Mouse (Mus musculus): ENCODE data around the gene Mybpc2. TPM values are rescaled to one million over a fixed set of nuclear protein-coding genes. Genes with fewer than 3 reads are reported as not detected.
A peak's percentile ranks its signal among the peaks of the same experiment; 100 is the strongest.

Gene Mybpc2
- polyA plus RNA-seq, 1 experiment from 2014 or later: 0.10 TPM

- no peak for DNase-seq (ENCODE audit: low spot score)
- peaks cover 26% of the 10 kb centered on the region for H3K4me1 ChIP-seq (replicated peaks)
- H3K27ac ChIP-seq: no peak overlapping the region
- no peak overlapping the region for H3K4me3 ChIP-seq
- H3K9me3 ChIP-seq: no peaks in the 10 kb centered on the region
- WGBS: 80% methylated on average over 3 of the region's 3 CpGs
- peaks cover 48% of the 10 kb centered on the region for H3K27me3 ChIP-seq (ENCODE audit: insufficient read depth, poor library complexity, severe bottlenecking)
- H3K36me3 ChIP-seq: peaks cover 35% of the 10 kb centered on the region
These were observed 6.1 kb upstream of the Mybpc2 start for GRCm38 (mm10) chr7:44530507-44530906.

GRCm38 (mm10) chr7:44529518-44529917 is 5.1 kb upstream of the Mybpc2 start:
- H3K9me3 ChIP-seq: no peaks in the 10 kb centered on the region
- no peak overlapping the region for H3K4me3 ChIP-seq
- H3K36me3 ChIP-seq: peaks cover 25% of the 10 kb centered on the region
- DNase-seq (ENCODE audit: low spot score): no peak
- 65% methylated on average over 5 of the region's 5 CpGs for WGBS
- no peak overlapping the region for H3K27ac ChIP-seq
- peaks cover 58% of the 10 kb centered on the region for H3K27me3 ChIP-seq (ENCODE audit: insufficient read depth, poor library complexity, severe bottlenecking)
- peaks cover 36% of the 10 kb centered on the region for H3K4me1 ChIP-seq (replicated peaks)

- Histone ChIP-seq H3K27me3 (ENCODE audit: insufficient read depth, poor library complexity, severe bottlenecking) (peaks cover 75% of the 10 kb centered on the region), H3K9me3 (no peaks in the 10 kb centered on the region), H3K27ac (peak overlapping the region; percentile 37), H3K36me3 (peaks cover 7% of the 10 kb centered on the region), H3K4me1 (replicated peaks) (peaks cover 39% of the 10 kb centered on the region), H3K4me3 (peak overlapping the region; percentile 50)
- DNase-seq (ENCODE audit: low spot score): peak; percentile 71
- WGBS: 7% methylated on average over 40 of the region's 40 CpGs
These were observed 3.3 kb upstream of the Mybpc2 start for GRCm38 (mm10) chr7:44527483-44528398.

- H3K4me1 ChIP-seq (replicated peaks): peaks cover 40% of the 10 kb centered on the region
- no peak for DNase-seq (ENCODE audit: low spot score)
- no peaks in the 10 kb centered on the region for H3K36me3 ChIP-seq
- WGBS: 88% methylated on average over 14 of the region's 14 CpGs
- H3K4me3 ChIP-seq: no peak overlapping the region
- no peak overlapping the region for H3K27ac ChIP-seq
- peaks cover 87% of the 10 kb centered on the region for H3K27me3 ChIP-seq (ENCODE audit: insufficient read depth, poor library complexity, severe bottlenecking)
- no peaks in the 10 kb centered on the region for H3K9me3 ChIP-seq
These were observed 2.1 kb upstream of the Mybpc2 start for GRCm38 (mm10) chr7:44526414-44527154.

GRCm38 (mm10) chr7:44525126-44525832 is 823 bp upstream of the Mybpc2 start:
- WGBS: 14% methylated on average over 22 of the region's 22 CpGs
- peak; percentile 20 for DNase-seq (ENCODE audit: low spot score)

GRCm38 (mm10) chr7:44523056-44523455 is 1.4 kb downstream of the Mybpc2 start:
- peaks cover 28% of the 10 kb centered on the region for H3K4me1 ChIP-seq (replicated peaks)
- 80% methylated on average over 2 of the region's 2 CpGs for WGBS
- DNase-seq (ENCODE audit: low spot score): no peak
- H3K9me3 ChIP-seq: peaks cover 7% of the 10 kb centered on the region; the same call in 1 of the 2 replicates
- H3K36me3 ChIP-seq: no peaks in the 10 kb centered on the region
- H3K4me3 ChIP-seq: no peak overlapping the region
- H3K27ac ChIP-seq: no peak overlapping the region
- peaks cover 76% of the 10 kb centered on the region for H3K27me3 ChIP-seq (ENCODE audit: insufficient read depth, poor library complexity, severe bottlenecking)

More at GRCm38 (mm10) chr7:44525126-44525832, 823 bp upstream of the Mybpc2 start:
- Histone ChIP-seq H3K36me3 (no peaks in the 10 kb centered on the region), H3K27ac (peak overlapping the region; percentile 64; the same call in 1 of the 2 replicates), H3K4me1 (replicated peaks) (peaks cover 42% of the 10 kb centered on the region), H3K9me3 (no peaks in the 10 kb centered on the region), H3K4me3 (peak overlapping the region; percentile 9; the same call in 1 of the 2 replicates), H3K27me3 (ENCODE audit: insufficient read depth, poor library complexity, severe bottlenecking) (peaks cover 98% of the 10 kb centered on the region)

- 2% methylated on average over 20 of the region's 20 CpGs for WGBS
- peak overlapping the region; percentile 34 for H3K4me3 ChIP-seq
These were observed 2.7 kb downstream of the Mybpc2 start for GRCm38 (mm10) chr7:44521710-44522109.

GRCm38 (mm10) chr7:44520990-44521389 is 3.5 kb downstream of the Mybpc2 start:
- DNase-seq (ENCODE audit: low spot score): no peak
- H3K4me1 ChIP-seq (replicated peaks): peaks cover 21% of the 10 kb centered on the region
- 68% methylated on average over 3 of the region's 3 CpGs for WGBS
- H3K36me3 ChIP-seq: no peaks in the 10 kb centered on the region
- H3K27me3 ChIP-seq (ENCODE audit: insufficient read depth, poor library complexity, severe bottlenecking): peaks cover 55% of the 10 kb centered on the region
- no peak overlapping the region for H3K27ac ChIP-seq
- H3K9me3 ChIP-seq: peaks cover 7% of the 10 kb centered on the region; the same call in 1 of the 2 replicates
- 0 out of 2 replicates have a peak overlapping the region, but pooled peaks have one; percentile 34 for H3K4me3 ChIP-seq

More at GRCm38 (mm10) chr7:44521710-44522109, 2.7 kb downstream of the Mybpc2 start:
- no peaks in the 10 kb centered on the region for H3K36me3 ChIP-seq
- peaks cover 7% of the 10 kb centered on the region; the same call in 1 of the 2 replicates for H3K9me3 ChIP-seq
- DNase-seq (ENCODE audit: low spot score): peak; percentile 69
- H3K27me3 ChIP-seq (ENCODE audit: insufficient read depth, poor library complexity, severe bottlenecking): peaks cover 63% of the 10 kb centered on the region
- no peak overlapping the region for H3K27ac ChIP-seq
- peaks cover 21% of the 10 kb centered on the region for H3K4me1 ChIP-seq (replicated peaks)

- no peak for DNase-seq (ENCODE audit: low spot score)
- 71% methylated on average over 9 of the region's 9 CpGs for WGBS
- Histone ChIP-seq H3K9me3 (peaks cover 7% of the 10 kb centered on the region; the same call in 1 of the 2 replicates), H3K27me3 (ENCODE audit: insufficient read depth, poor library complexity, severe bottlenecking) (peaks cover 39% of the 10 kb centered on the region), H3K27ac (no peak overlapping the region), H3K4me3 (no peak overlapping the region), H3K36me3 (no peaks in the 10 kb centered on the region), H3K4me1 (replicated peaks) (peaks cover 8% of the 10 kb centered on the region)
These were observed 5.1 kb downstream of the Mybpc2 start for GRCm38 (mm10) chr7:44519240-44519913.

- H3K27ac ChIP-seq: no peak overlapping the region
These were observed 17.0 kb downstream of the Mybpc2 start for GRCm38 (mm10) chr7:44507491-44507890.

GRCm38 (mm10) chr7:44501563-44502115 is 22.8 kb downstream of the Mybpc2 start:
- Histone ChIP-seq H3K27me3 (ENCODE audit: insufficient read depth, poor library complexity, severe bottlenecking) (peaks cover 19% of the 10 kb centered on the region), H3K9me3 (no peaks in the 10 kb centered on the region)
- WGBS: 39% methylated on average over 5 of the region's 5 CpGs

More at GRCm38 (mm10) chr7:44507491-44507890, 17.0 kb downstream of the Mybpc2 start:
- Histone ChIP-seq H3K27me3 (ENCODE audit: insufficient read depth, poor library complexity, severe bottlenecking) (peaks cover 16% of the 10 kb centered on the region; the same call in 1 of the 2 replicates), H3K36me3 (no peaks in the 10 kb centered on the region), H3K9me3 (peaks cover 4% of the 10 kb centered on the region; the same call in 1 of the 2 replicates), H3K4me3 (no peak overlapping the region), H3K4me1 (replicated peaks) (no peaks in the 10 kb centered on the region)
- no peak for DNase-seq (ENCODE audit: low spot score)

More at GRCm38 (mm10) chr7:44501563-44502115, 22.8 kb downstream of the Mybpc2 start:
- no peak overlapping the region for H3K27ac ChIP-seq
- no peak overlapping the region for H3K4me3 ChIP-seq
- peak; percentile 73 for DNase-seq (ENCODE audit: low spot score)
- peaks cover 6% of the 10 kb centered on the region; the same call in 1 of the 2 replicates for H3K36me3 ChIP-seq
- peaks cover 12% of the 10 kb centered on the region; the same call in 1 of the 2 replicates for H3K4me1 ChIP-seq (replicated peaks)
